In the genomic region with DNA sequence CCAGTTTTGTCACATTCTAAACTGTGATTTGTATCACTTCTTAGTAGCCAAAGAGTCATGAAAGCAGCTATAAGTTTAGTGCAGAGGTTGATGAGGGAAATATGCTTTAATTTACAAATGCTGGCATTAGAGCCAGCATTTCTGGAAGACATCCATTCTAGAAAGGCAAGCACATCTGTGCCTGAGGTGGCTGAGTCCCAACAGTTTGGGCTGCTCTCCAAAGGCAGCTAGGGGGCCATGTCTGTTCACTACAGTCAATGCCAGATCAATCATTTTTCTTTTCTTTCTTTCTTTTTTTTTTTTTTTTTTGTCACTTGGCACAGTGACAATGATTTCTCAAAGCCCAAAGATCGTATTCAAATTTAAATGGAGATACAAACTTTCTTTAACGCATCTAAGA, we compare ENCODE assay signal across 24 mouse cellular contexts.
"Had no signal": no experiment of that assay in that cellular context is flagged by ENCODE, and none has a peak within 500 bp of the region (broad histone marks: within the 10 kb centered on the region; RNA-seq: fewer than 3 reads in every experiment).

No protein-coding gene starts in this region.

- H3K4me3 ChIP-seq: heart, adult 2 months; heart, embryonic 13.5 days; heart, embryonic 15.5 days; hindbrain, embryonic 13.5 days; hindbrain, embryonic 15.5 days; kidney, embryonic 15.5 days; limb, embryonic 12.5 days; limb, embryonic 15.5 days; liver, embryonic 12.5 days had no signal

- H3K27ac ChIP-seq: heart, adult 2 months; heart, embryonic 13.5 days; heart, embryonic 15.5 days; hindbrain, embryonic 13.5 days; hindbrain, embryonic 15.5 days; hindbrain, postnatal 0 days; kidney, embryonic 15.5 days; kidney, postnatal 0 days; limb, embryonic 12.5 days; limb, embryonic 15.5 days; liver, embryonic 12.5 days; liver, embryonic 14.5 days had no signal

- DNase-seq: gastrocnemius, postnatal 14 days; gastrocnemius, postnatal 36 days; heart, adult 11 months; heart, adult 2 months; heart, postnatal 14 days; heart, postnatal 36 days; kidney, adult 11 months; kidney, adult 2 months; kidney, adult 9 months; kidney, postnatal 14 days; kidney, postnatal 36 days; layer of hippocampus, adult 9-11 months; layer of hippocampus, postnatal 36 days had no signal
